Mouse (Mus musculus): ENCODE results near the gene Myog. TPM values are rescaled to one million over a fixed set of nuclear protein-coding genes. Genes with fewer than 3 reads are reported as not detected.

Myog gene
- total RNA-seq, 2 experiments from 2014 or later: not detected

DNA sequence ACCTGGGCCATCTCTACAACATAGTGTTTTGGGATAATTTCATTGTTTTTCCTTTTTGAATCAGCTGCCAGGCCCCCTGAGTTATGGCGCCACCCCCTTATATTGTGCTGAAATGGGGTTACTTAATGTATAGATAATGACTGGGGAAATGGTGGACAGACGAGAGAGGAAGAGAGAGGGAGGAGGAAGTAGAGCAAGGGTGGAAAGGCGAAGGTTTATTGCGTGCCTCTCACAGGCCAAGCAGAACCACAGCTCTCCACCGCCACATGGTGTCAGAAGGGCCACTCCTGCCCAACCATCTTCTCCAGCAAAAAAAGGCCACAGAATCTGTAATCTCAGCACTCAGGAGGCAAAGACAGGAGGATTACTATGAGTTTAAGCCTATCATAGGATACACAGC lies 25.4 kb downstream of the Myog start:
- ATAC-seq (replicated peaks; ENCODE audit: low FRiP score, low TSS enrichment, poor library complexity, severe bottlenecking): no peak

DNA sequence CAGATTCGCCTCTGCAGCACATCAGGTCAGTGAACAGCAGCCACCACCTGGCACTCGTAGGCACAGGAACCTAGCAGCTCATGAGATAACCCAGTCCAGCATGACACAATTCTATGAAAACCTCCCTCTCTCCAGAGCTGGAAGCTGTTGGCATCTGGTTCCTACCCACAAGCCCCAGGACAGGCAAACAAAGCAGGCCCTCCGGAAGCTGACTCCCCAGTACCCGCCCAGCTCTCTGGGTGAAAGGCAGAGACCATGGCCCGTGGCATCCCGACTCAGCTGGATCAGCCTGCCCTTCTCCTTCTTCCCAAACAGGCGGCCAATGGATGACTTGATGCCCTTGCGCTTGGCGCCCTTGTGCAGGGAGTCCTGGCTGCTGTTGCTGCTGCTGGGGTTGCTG lies 26.6 kb downstream of the Myog start:
- no peak for ATAC-seq (replicated peaks; ENCODE audit: low FRiP score, low TSS enrichment, poor library complexity, severe bottlenecking)

DNA sequence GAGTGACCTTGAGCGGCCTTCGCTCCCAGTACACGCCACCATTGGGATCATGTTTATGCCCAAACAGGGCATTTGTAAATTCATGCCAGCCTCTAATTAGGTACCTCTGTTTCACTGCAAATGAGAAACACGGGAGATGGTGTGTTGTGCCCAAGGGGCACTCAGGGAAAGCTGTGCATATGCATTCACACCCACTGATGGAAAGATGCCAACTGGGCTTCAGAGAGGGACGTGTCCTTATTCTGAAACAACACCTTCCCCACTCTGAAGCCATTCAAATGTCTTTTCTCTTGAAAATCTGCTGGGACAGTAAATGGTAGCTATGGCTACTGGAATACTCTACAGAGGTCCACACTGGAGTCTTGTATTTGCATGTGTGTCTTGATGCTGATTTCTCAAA lies 28.5 kb downstream of the Myog start:
- ATAC-seq (replicated peaks; ENCODE audit: low FRiP score, low TSS enrichment, poor library complexity, severe bottlenecking): no peak

DNA sequence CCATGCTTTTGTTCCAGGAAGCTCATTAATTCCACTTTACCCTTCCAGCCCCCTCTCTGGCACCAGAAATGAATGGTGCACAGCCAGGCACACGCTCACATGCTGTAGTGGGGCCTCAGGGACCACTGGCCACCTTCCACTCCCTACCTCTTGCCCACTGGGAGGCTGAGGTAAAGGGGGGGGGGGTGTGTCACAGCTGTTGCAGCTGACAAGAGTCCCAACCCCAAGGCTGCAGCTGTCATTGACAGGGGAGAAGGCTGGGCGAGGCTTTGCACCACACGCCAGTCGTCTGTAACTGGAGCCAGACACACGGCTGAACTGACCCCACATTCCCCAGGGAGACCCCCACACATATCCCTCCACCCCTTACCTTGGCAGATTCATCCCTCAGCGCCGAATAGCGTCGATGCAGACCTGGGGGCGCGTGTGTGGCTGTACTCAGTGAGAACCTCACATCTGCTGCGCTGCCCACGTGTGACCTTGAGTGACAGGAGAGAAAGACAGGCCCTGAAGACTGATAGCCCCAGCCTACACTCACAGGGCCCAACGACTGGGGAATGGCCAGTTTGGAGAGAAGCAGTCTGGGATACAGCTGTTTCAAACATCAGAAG lies 31.0 kb downstream of the Myog start:
- ATAC-seq (replicated peaks; ENCODE audit: low FRiP score, low TSS enrichment, poor library complexity, severe bottlenecking): no peak

DNA sequence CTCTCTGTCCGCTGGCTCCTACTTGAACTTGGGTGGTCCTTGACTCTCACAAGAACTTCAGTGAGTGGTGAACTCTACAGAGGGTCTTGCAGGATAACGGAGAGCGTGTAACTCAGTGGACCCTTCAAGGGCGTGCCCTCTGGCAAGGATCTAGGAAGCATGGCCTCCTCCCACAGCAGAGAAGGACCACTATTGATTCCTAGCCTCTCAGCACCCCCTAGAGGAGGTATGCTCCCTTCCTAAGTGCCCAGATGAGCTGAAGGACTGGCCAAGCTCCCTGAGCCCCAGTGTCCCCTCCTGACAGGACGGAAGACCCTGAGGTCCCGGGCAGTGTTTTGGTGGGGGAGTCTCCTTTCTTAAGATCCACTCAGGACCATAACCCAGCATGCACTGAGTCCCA lies 32.8 kb downstream of the Myog start:
- ATAC-seq (replicated peaks; ENCODE audit: low FRiP score, low TSS enrichment, poor library complexity, severe bottlenecking): no peak

DNA sequence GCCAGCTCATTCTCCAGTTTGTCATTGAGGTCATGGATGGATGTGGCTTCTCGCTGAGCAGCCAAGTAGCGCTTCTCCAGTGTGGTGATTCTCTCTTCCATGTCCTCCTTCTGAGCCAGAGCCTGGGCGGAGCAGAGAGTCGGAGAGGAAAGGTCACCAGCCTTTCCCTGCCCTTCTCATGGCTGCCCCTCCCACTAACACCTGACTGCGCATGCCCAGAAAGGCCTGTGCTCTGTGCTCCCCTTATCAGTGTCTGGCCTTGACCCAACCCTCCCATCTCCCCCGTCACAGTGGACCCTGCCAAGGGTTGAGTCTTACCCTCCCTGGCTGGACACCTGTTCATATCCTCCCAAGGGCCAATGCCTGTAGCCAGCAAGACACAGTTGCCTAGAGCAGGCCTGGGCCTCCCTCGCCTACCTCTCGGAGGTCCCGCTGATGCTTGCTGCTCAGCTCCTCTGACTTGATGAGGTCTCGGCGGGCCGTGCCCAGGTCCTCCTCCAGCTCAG lies 37.1 kb downstream of the Myog start:
- ATAC-seq (replicated peaks; ENCODE audit: low FRiP score, low TSS enrichment, poor library complexity, severe bottlenecking): no peak

DNA sequence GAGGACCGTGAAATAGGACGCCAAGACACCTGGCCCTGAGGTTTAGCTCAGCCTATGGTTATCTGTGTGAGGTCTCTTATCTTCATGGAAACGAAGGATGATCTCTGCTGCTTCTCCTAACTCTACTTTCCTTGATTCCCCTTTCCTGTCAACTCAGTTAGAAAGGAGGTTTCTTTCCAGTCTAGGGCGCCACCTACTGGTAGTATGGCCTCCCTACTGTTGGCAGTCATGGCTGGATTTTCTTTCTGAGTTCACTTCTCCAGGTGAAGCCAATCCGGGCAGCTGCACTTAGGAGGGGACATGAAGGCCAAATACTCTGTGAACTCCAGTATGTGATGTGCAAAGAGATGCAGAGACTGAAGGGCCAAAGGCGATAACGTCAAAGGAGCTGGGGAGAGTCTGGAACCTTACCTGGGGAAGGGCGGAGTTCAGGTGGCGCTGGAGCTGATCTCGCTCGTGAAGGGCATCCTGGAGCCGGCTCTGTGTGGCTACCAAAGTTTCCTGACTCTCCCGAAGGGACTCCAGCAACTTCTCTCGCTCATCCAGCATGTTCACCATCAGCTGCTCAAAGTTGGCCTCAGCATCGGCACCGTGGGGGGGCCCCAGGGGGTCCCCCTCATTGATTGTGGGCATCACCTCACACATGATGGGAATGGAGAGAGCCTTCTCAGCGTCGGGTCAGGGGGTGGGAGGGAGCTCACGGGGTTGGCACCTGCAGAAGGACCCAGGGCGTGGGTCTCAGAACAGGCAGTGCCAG lies 42.3 kb downstream of the Myog start:
- ATAC-seq (replicated peaks; ENCODE audit: low FRiP score, low TSS enrichment, poor library complexity, severe bottlenecking): no peak

DNA sequence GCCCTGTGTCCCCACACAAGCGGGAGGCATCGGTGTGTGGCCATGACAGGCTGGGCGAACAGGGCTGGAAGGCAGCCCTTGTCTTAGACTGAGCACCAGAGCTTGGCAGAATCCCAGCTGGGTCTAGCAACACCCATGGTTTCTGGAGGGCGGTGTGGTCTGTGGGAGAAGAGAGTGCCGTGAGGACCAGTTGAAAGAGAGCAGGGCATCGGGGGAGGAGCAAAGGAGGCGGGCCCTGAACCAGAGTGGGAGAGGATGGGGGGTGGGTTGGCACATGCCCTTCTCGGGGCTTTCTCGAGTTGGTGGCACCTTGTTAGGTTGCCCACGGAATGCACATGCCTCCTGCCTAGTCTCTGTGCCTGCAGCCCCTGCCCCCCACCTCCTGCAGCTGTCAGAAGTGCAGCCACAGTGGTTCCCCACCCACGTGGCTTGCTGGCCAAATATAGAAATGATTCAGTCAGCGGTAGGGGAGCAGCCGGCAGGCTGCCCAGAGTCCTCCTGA lies 43.0 kb downstream of the Myog start, which contains the start of gene Ppfia4:
Gene Ppfia4 (minus strand): TSS at position 159 of the 502 bp plus-strand sequence.
- ATAC-seq (replicated peaks; ENCODE audit: low FRiP score, low TSS enrichment, poor library complexity, severe bottlenecking): peak; percentile 68

DNA sequence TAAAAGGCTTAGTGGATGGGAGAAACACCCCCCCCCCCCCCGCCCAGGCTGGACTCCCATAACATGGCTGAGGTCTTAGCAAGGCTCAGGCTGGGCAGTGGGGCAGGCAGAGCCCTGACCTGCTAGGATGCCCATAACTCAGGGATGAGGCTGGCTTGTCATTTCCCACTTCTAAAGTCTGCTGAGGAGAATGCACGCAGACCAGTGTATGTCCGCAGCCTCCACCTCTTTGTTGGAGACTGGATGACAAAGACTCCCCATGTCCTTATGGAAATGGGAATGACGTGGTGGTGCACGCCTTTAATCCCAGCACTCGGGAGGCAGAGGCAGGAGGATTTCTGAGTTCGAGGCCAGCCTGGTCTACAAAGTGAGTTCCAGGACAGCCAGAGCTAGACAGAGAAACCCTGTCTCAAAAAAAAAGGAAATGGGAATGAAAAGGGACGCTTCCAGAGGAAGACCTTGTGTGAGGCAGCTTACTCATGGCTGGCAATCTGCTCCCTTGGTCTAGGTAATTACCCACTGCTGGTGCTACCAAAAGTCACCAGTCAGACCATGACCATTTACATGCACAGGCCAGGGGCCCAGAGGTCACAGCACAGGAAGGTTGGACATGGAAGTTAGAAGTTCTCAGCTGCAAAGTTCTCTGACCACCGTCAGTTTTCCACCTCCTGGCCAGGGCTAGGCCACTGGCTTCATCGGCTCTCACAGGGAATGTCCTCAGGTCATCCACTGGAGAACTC lies 43.8 kb downstream of the Myog start:
- ATAC-seq (replicated peaks; ENCODE audit: low FRiP score, low TSS enrichment, poor library complexity, severe bottlenecking): no peak

DNA sequence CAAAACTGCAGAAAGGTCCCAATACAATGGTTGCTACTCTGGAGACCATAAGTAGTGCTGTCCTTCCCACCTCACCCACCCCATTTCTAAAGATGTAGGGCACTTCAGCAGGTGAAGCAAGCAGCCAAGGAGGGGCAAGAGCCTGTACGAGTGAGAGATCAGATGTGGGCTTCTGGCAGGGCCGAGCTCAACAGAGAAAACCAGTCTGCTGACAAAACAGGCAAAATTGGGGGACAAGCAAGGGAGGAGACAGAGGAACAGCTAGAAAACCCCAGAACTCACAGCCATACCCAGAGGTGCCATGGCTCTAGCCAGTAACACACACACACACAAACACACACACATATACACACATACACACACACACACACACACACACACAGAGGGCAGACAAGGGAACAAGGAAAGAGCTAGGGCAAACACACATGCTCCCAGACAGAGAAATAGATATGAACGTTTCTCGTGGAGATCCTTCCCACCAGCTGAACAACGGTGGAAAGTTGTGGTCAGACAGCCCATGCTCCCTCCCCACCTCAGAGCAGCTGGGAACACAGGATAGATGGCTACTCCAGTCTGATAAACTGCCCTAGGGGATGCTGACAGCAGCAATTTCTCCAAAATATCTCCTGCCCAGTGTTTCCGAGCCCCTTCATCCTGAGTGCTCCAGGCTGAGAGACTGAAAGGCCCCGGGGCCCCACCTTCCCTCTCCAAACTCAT lies 44.5 kb downstream of the Myog start:
- no peak for ATAC-seq (replicated peaks; ENCODE audit: low FRiP score, low TSS enrichment, poor library complexity, severe bottlenecking)

DNA sequence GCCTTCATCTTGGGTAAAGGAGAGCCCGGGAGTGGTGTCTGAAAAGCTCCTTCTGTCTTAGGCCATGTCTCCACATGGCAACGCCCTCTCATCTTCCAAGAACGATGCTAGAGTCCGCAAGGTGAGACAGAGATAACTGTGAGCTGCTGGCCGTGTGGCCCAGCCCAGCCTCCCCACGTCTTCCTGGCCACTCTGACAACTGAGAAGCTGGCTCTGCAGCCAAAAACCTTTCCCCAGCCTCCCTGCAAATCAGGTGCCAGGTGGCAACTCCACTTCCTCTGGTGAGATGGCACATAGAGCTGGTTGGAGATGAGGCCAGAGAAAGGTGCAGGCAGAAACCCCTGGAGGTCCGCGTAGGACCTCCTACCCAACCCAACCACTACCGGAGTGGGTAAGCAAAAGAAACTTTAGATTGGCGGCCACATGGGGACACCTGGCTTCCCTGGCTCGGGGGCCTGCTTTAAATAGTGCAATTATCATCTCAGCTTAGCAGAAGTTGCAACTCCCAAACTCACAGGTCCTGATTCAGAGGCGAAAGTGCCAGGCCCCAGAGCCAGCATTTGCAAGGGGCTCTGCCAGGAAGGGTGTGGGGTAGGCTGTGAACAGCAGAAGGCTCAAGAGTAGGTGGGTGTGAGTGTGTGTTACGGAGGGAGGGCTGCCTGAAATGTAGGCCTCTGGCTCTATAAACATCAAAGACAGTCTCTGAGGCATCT lies 45.6 kb downstream of the Myog start:
- no peak for ATAC-seq (replicated peaks; ENCODE audit: low FRiP score, low TSS enrichment, poor library complexity, severe bottlenecking)

DNA sequence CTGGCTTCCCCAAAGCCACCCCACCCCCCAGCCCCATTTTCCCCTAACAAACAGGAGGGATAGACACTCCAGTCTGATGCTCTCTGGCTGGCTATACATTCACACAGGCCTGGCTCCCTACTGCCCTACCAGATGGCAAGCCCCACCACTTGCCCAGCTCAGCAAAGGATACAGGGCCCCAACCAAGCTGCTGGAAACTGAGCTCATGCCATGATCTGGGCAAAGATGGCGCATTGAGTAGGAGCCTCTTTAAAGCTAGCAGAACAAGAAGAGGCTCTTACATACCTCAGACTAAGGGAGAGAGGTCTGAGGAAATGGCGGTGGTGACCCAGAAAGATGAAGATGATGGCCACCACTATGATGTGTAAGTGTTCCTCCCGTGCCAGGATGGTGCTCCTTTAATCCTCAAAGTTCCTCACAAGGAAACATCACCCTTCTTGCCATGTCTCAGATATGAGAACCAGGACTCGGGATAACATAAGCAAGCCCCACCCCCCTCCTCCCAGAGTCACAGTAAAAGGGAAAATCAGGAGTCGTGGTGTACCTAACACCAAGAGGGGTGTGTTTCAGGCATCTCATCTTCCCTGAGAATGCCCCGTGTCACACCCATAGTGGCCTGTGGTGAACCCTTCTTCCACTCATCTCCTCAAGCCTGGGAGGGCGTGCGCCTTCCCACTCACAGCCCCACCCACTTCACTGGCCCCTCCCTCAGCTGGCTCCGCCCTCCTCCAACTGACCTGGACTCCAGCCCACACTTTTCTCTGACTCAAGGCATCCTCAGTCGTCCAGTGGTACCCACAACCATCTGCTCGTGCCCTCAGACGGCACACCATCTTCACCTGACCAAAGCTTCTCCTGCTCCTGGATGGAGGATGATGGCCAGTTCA lies 46.4 kb downstream of the Myog start:
- no peak; the same call in 1 of the 2 replicates for ATAC-seq (replicated peaks; ENCODE audit: low FRiP score, low TSS enrichment, poor library complexity, severe bottlenecking)

DNA sequence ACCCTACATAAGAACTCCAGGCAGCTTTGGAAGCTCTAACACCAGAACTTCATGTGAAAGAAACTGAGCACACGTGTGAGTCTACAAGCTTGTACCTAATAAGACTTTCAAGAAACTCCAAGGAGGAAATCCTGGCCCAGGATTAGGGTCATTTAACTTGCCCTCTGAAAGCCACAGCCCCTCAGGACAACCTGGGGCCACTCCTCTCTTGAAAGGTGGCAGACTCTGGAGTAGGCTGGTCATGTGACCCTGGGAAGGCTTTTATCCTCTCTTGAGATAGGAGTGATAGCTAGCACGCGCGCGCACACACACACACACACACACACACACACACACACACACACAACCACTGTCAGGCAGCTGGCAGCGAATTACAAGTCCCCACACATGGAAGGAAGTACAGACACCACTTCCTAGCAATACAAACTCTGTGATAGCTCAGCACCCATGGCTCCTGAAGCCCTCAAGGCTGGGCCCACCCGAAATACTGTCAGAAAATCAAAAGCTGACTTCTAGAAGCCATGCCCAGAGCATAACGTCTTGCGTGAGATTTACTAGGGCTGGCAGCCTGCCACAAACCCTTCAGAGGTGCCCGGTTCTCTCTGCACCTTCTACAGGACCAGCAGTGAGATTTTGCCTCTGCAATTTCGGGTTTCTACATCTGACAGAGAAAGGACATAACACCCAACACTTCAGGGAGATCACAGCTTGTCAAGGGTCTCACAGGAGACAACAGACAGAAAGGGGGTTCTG lies 47.3 kb downstream of the Myog start:
- no peak for ATAC-seq (replicated peaks; ENCODE audit: low FRiP score, low TSS enrichment, poor library complexity, severe bottlenecking)

DNA sequence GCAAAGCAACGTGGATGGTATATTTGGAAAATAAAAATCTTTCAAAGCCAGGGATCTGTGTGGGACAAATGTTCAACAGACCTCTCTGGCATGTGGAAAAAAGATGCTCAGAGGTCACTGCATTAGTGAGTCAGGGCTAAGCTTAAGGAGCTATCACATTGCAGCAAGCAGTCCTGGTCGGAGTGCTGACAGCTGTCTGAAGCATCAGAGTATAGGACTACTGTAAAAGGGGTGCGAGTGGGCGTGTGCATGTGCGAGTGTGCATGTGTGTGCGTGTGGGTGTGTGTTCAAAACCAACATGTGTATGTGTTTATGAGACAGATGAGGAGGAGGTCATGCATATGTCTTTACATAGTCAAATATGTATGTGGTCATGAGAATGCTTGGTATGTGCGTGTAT lies 49.4 kb downstream of the Myog start:
- ATAC-seq (replicated peaks; ENCODE audit: low FRiP score, low TSS enrichment, poor library complexity, severe bottlenecking): no peak

DNA sequence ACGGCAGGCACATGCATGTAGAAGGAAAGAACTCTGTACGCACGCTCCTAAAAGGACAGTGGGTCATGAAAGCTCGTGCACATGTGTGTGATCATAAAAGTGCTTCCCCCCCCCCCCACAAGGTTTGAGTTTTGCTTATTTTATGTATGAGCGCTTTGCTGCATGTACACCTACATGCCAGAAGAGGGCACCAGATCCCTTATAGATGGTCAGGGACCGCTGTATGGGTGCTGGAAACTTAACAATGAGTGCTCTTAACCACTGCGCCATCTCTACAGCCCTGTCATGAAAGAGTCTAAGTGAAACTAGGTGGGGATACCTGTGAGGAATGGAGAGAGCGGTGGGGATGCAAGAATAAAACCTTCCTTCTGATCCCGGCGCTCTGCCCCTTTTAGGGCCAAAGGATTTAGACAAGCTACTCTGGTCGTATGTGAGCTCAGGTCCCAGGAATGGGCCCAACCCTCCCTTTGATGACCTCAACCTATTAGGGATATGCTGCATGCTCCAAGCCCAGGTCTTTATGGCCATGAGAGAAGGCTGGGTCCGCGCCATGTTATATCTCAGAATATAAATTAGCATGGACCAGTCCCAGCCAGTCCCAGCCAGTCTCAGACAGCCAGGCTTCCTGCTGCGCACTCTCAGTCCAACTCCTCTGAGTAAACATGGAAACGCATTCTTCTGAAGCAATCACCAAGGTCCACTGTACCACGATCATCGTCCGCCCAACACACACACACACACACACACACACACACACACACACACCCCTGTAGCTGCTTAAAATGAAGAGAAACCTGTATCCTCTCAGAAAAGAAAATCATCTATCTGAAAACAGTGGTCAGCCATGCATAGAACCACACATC lies 50.2 kb downstream of the Myog start:
- no peak for ATAC-seq (replicated peaks; ENCODE audit: low FRiP score, low TSS enrichment, poor library complexity, severe bottlenecking)

DNA sequence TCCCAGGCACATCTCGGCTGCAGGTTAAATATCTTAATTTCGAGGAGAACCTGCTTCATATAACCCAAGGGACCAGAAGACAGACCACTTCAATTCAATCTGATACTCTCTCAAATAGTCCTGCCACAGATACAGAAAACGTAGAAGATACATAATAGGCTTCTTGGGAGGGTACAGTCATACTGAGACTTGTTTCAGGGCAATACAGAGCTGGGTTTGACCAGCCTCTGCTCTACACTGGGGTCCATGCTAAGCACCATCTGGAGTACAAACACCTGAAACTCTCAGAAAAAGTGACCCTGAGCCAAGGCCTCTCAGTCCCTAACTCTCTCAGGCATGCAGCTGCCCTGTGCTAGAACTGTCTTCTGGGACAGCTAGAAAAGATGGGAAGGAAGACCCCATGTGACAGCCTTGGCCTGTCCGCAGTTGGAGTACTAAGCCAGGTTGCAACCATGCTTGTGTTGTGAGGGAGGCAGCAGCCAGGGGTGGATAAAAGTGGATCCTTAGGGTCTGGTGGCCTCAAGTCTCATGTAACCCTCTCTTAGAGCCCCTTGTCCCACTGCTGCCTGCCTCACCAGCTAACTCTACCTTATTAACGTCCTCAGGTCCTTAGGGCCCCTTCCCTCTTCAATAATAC lies 52.0 kb downstream of the Myog start:
- no peak for ATAC-seq (replicated peaks; ENCODE audit: low FRiP score, low TSS enrichment, poor library complexity, severe bottlenecking)
